Mouse (Mus musculus): ENCODE results near the gene a. TPM values are rescaled to one million over a fixed set of nuclear protein-coding genes. Genes with fewer than 3 reads are reported as not detected.
"Not testable (repeated sequence)": the region's sequence is repeated elsewhere in the genome, so short reads cannot be mapped to it uniquely, and the experiment has no call there.

The a gene
- polyA plus RNA-seq, 1 experiment from 2014 or later = 1.7 TPM

DNA sequence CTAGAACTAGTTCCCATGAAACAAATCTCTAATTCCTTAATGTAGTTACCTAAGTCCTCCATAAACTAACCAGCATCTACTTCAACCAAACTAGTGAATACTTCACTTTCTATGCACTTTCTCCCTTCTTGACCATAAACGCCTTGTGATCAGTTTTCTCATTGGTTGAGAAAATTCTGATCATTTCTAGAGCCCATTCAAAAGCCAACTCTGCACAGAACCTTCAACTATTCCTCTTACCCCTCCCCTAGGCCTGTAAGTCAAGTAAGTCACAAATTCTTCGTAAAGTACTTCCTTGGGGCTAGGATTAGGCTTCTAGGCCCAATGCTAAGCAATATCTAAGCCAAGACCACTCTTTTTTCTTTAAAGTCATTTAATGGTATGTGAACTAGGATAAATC is 100.4 kb downstream of the a start:
- no peaks in the 10 kb centered on the region for H3K9me3 ChIP-seq
- H3K27ac ChIP-seq = no peak overlapping the region
- peaks cover 11% of the 10 kb centered on the region for H3K36me3 ChIP-seq (replicated peaks)
- no peaks in the 10 kb centered on the region for H3K27me3 ChIP-seq
- no peak for ATAC-seq (ENCODE audit: low FRiP score)
- peaks cover 17% of the 10 kb centered on the region for H3K4me1 ChIP-seq
- peak overlapping the region; percentile 96 for H3K4me3 ChIP-seq (replicated peaks)
- H3K9ac ChIP-seq = peak overlapping the region; percentile 91
- 20% methylated on average over 2 of the region's 2 CpGs for WGBS
- H3K4me2 ChIP-seq = peak overlapping the region; percentile 79

- peak within 1 kb of the TSS; percentile 75 for H3K27ac ChIP-seq
- under 1% methylated on average over 75 of the region's 75 CpGs for WGBS
- peak within 1 kb of the TSS; percentile 91 for H3K9ac ChIP-seq
- no peaks in the 10 kb centered on the region for H3K27me3 ChIP-seq
- peaks cover 17% of the 10 kb centered on the region for H3K4me1 ChIP-seq
- peak; percentile 99 for ATAC-seq (ENCODE audit: low FRiP score)
- peaks cover 4% of the 10 kb centered on the region for H3K36me3 ChIP-seq (replicated peaks)
- H3K9me3 ChIP-seq = no peaks in the 10 kb centered on the region
- peak within 1 kb of the TSS; percentile 96 for H3K4me3 ChIP-seq (replicated peaks)
- H3K4me2 ChIP-seq = peak within 1 kb of the TSS; percentile 79
These were observed 101.2 kb downstream of the a start, which contains the start of gene Eif2s2 for GRCm38 (mm10) chr2:154892201-154893044. Gene Eif2s2, minus strand, starts transcription at chr2:154892935.

DNA sequence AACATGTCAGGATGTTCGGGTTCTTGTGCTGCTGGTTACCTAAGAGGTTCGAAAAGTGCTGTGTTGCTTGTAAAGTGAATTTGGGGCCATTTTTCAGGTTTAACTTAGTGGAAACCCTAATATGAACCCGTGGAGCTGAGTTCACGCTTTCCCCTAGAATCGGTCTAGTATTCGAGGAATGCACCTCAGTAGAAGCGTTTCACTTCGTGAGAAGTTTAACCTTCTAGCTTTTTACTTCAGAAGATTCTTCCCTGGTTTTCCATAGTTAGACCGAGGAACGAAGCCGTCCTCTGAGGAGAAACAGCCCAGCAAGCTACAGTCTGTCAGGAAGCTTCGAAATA is 101.8 kb downstream of the a start:
- Histone ChIP-seq H3K27me3 (no peaks in the 10 kb centered on the region), H3K4me3 (replicated peaks) (peak overlapping the region; percentile 96), H3K9me3 (no peaks in the 10 kb centered on the region), H3K9ac (peak overlapping the region; percentile 56), H3K36me3 (replicated peaks) (peaks cover under 1% of the 10 kb centered on the region), H3K4me1 (peaks cover 17% of the 10 kb centered on the region), H3K27ac (no peak overlapping the region), H3K4me2 (peak overlapping the region; percentile 79)
- no peak for ATAC-seq (ENCODE audit: low FRiP score)
- WGBS = 12% methylated on average over 12 of the region's 12 CpGs

GRCm38 (mm10) chr2:154893548-154893947 is 102.3 kb downstream of the a start:
- H3K4me1 ChIP-seq = peaks cover 17% of the 10 kb centered on the region
- 64% methylated on average over 4 of the region's 4 CpGs for WGBS
- H3K9ac ChIP-seq = no peak overlapping the region
- H3K36me3 ChIP-seq (replicated peaks) = no peaks in the 10 kb centered on the region
- H3K27ac ChIP-seq = no peak overlapping the region
- H3K9me3 ChIP-seq = no peaks in the 10 kb centered on the region
- H3K4me2 ChIP-seq = no peak overlapping the region
- no peak for ATAC-seq (ENCODE audit: low FRiP score)
- H3K4me3 ChIP-seq (replicated peaks) = no peak overlapping the region
- no peaks in the 10 kb centered on the region for H3K27me3 ChIP-seq

- H3K27me3 ChIP-seq; H3K4me1 ChIP-seq; H3K9me3 ChIP-seq; H3K4me2 ChIP-seq; ATAC-seq (ENCODE audit: low FRiP score); H3K36me3 ChIP-seq (replicated peaks); H3K9ac ChIP-seq; H3K27ac ChIP-seq; H3K4me3 ChIP-seq (replicated peaks): not testable (repeated sequence)
- WGBS = 88% methylated on average over 8 of the region's 8 CpGs
These were observed 107.8 kb downstream of the a start for GRCm38 (mm10) chr2:154899004-154899403.

DNA sequence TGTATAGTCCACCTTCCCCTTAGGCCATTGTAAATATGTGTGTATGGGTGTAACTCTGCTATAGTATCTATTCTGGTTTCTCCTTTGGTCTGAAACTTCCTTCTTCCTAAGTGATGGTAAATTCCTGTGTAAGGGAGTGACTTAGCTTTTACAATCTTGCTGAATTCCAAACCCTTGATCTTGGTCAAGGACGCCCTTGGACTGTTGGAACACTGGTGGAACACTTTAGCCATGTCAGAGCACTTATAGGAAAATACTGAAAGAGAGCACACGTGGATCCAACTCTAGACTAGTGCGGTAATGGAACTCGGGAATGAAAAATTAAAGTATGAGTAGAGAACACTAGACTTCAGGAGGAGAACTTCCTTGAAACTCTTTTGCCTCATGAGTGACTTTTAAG is 108.2 kb downstream of the a start:
- not testable (repeated sequence) for H3K27me3 ChIP-seq; H3K4me1 ChIP-seq; H3K36me3 ChIP-seq (replicated peaks); H3K4me2 ChIP-seq; ATAC-seq (ENCODE audit: low FRiP score); H3K9ac ChIP-seq; H3K27ac ChIP-seq; H3K9me3 ChIP-seq; H3K4me3 ChIP-seq (replicated peaks)
- 85% methylated on average over 4 of the region's 4 CpGs for WGBS

DNA sequence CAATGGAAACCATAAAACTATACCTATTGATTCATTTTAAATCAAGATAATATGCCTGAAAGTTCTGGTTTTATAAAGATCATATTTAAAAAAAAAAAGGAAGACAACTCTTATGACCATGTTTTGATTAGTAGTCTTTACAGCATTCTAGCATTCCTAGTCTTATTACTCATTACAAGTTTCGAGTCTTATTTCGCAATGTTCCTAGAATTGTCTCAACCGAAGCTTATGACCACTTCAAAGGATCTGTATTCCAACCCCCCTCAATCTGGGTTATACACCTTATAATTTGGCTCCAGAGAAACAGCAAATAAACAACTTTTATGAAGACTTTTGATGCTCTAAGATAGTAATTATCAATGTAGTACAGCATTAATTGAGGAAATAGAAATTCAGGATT is 110.9 kb downstream of the a start:
- Histone ChIP-seq H3K27me3 (no peaks in the 10 kb centered on the region), H3K4me1 (no peaks in the 10 kb centered on the region), H3K9me3 (no peaks in the 10 kb centered on the region), H3K4me2 (no peak overlapping the region), H3K9ac (no peak overlapping the region), H3K36me3 (replicated peaks) (no peaks in the 10 kb centered on the region), H3K27ac (no peak overlapping the region), H3K4me3 (replicated peaks) (no peak overlapping the region)
- 89% methylated on average over 3 of the region's 3 CpGs for WGBS
- no peak for ATAC-seq (ENCODE audit: low FRiP score)

GRCm38 (mm10) chr2:154905796-154906195 is 114.6 kb downstream of the a start:
- Histone ChIP-seq H3K4me1 (no peaks in the 10 kb centered on the region), H3K4me3 (replicated peaks) (no peak overlapping the region), H3K9me3 (no peaks in the 10 kb centered on the region), H3K27me3 (no peaks in the 10 kb centered on the region), H3K4me2 (no peak overlapping the region), H3K9ac (no peak overlapping the region), H3K27ac (no peak overlapping the region), H3K36me3 (replicated peaks) (no peaks in the 10 kb centered on the region)
- 49% methylated on average over 2 of the region's 2 CpGs for WGBS
- ATAC-seq (ENCODE audit: low FRiP score) = no peak

DNA sequence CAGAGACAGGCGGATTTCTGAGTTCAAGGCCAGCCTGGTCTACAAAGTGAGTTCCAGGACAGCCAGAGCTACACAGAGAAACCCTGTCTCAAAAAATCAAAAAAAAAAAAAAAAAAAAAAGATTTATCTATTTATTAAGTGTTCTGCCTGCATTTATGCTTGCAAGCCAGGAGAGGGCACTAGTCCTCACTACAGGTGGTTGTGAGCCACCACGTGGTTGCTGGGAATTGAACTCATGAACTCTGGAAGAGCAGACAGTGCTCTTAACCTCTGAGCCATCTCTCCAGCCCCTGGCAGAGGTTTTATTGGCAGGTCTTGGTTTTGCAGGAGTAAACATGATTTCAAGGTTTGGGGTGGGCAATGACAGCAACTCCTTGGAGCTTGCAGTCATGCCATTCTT is 117.0 kb downstream of the a start:
- H3K9ac ChIP-seq; ATAC-seq (ENCODE audit: low FRiP score); H3K27ac ChIP-seq; H3K4me1 ChIP-seq; H3K36me3 ChIP-seq (replicated peaks); H3K4me3 ChIP-seq (replicated peaks); H3K4me2 ChIP-seq; H3K9me3 ChIP-seq; H3K27me3 ChIP-seq: not testable (repeated sequence)
- WGBS = 35% methylated on average over 2 of the region's 2 CpGs

- Histone ChIP-seq H3K4me3 (replicated peaks) (no peak overlapping the region), H3K27me3 (0 out of 2 replicates have a peak, but pooled peaks cover 7% of the 10 kb centered on the region), H3K4me2 (no peak overlapping the region), H3K27ac (no peak overlapping the region), H3K9ac (no peak overlapping the region), H3K4me1 (no peaks in the 10 kb centered on the region), H3K9me3 (no peaks in the 10 kb centered on the region), H3K36me3 (replicated peaks) (no peaks in the 10 kb centered on the region)
- WGBS = 78% methylated on average over 6 of the region's 6 CpGs
- no peak for ATAC-seq (ENCODE audit: low FRiP score)
These were observed 118.6 kb downstream of the a start for GRCm38 (mm10) chr2:154909789-154910188.

GRCm38 (mm10) chr2:154915922-154916541 is 124.8 kb downstream of the a start:
- Histone ChIP-seq H3K4me3 (replicated peaks) (no peak overlapping the region), H3K36me3 (replicated peaks) (no peaks in the 10 kb centered on the region), H3K9me3 (no peaks in the 10 kb centered on the region), H3K9ac (no peak overlapping the region), H3K4me1 (no peaks in the 10 kb centered on the region), H3K4me2 (no peak overlapping the region), H3K27ac (no peak overlapping the region), H3K27me3 (peaks cover 22% of the 10 kb centered on the region)
- 87% methylated on average over 12 of the region's 12 CpGs for WGBS
- ATAC-seq (ENCODE audit: low FRiP score) = no peak

DNA sequence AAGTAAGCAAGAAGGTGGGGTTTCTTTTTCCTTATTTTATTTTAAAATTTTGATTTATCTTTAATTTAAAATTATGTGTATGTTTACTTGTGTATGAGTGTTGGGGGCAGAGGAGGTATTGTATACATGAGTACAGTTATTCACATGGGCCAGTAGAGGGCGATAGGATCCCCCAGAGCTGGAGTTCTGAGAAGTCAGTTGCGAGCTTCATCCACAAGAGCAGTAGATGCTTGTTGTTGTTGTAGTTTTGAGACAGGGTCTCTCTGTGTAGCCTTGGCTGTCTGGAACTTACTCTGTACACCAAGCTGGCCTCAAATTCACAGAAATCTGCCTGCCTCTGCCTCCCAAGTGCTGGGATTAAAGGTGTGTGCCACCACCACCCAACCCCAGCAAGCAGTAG is 125.3 kb downstream of the a start:
- no peak for ATAC-seq (ENCODE audit: low FRiP score)
- H3K9me3 ChIP-seq = no peaks in the 10 kb centered on the region
- H3K27ac ChIP-seq = no peak overlapping the region
- no peak overlapping the region for H3K4me3 ChIP-seq (replicated peaks)
- no peaks in the 10 kb centered on the region for H3K36me3 ChIP-seq (replicated peaks)
- no peak overlapping the region for H3K4me2 ChIP-seq
- WGBS = 16% methylated on average over 2 of the region's 2 CpGs
- peaks cover 27% of the 10 kb centered on the region for H3K27me3 ChIP-seq
- no peaks in the 10 kb centered on the region for H3K4me1 ChIP-seq
- no peak overlapping the region for H3K9ac ChIP-seq
